Mouse (Mus musculus) forebrain, embryonic 12.5 days (tissue): Measurements from ENCODE around the gene Pdzrn3. TPM values are rescaled to one million over a fixed set of nuclear protein-coding genes. Genes with fewer than 3 reads are reported as not detected.

Source experiments
- ATAC-seq: fragments of 200-750 bp; cut with Nextera tagmentation; 2 replicates; pipeline ENCODE4 v1.8.0; 2017; ENCODE audit warnings: moderate TSS enrichment; ENCODE audit not compliant: low FRiP score
- H3K27ac ChIP-seq: fragments of 300-500 bp; sonication (generic); 2 replicates; pipeline ENCODE4 v1.5.1; 2016; ENCODE audit warnings: mild to moderate bottlenecking
- H3K27me3 ChIP-seq: fragments of 300-500 bp; sonication (generic); 2 replicates; pipeline ENCODE4 v1.6.1; 2016; ENCODE audit warnings: mild to moderate bottlenecking
- H3K36me3 ChIP-seq: fragments of 300-500 bp; sonication (generic); replicated peaks from 2 replicates; pipeline ENCODE4 v1.6.1; 2016; ENCODE audit warnings: mild to moderate bottlenecking
- H3K4me1 ChIP-seq: fragments of 300-500 bp; sonication (generic); 2 replicates; pipeline ENCODE4 v1.6.1; 2016
- H3K4me2 ChIP-seq: fragments of 300-500 bp; sonication (generic); 2 replicates; pipeline ENCODE4 v1.6.1; 2016; ENCODE audit warnings: mild to moderate bottlenecking, moderate library complexity
- H3K4me3 ChIP-seq: fragments of 300-500 bp; sonication (generic); replicated peaks from 2 replicates; pipeline ENCODE4 v1.5.1; 2016; ENCODE audit warnings: mild to moderate bottlenecking
- H3K9ac ChIP-seq: fragments of 300-500 bp; sonication (generic); 2 replicates; pipeline ENCODE4 v1.6.1; 2016; ENCODE audit warnings: mild to moderate bottlenecking
- H3K9me3 ChIP-seq: fragments of 300-500 bp; sonication (generic); 2 replicates; pipeline ENCODE4 v1.6.1; 2016
- WGBS: fragments of 180-500 bp; shearing (Covaris S2); methylation state at CpG from one replicate; pipeline ENCODE4 v1.1.7; 2016; 5-methylcytosine and 5-hydroxymethylcytosine counted together
- polyA plus RNA-seq: library from polyadenylated mRNA; unstranded; fragments of >200 nt; fragmentation: Nextera tagmentation; extraction: Ambion mirVana; gene quantifications from 2 replicates; pipeline ENCODE4 v1.2.1, GENCODE M21; 2016

Gene Pdzrn3
- polyA plus RNA-seq, 1 experiment from 2014 or later: 8.8 TPM

DNA sequence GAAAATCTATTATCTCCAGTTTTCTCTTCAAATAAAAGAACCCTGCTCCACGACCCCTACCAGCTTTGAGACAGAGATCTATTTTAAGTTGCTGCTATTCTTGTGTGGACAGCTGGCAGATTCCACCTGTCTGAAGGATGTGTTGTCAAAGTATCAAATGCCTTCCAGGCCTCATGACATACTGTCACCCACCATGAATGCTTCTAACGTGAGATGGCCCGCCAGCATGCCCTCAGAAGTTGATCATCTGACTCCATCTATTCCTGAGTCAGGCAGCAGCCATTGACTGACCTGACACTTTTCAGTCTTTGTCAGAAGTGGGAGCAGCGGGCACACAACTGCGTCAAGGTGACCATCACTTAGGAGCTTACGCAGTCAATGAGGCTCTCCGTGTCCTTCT is 37.6 kb downstream of the Pdzrn3 start:
- no peak overlapping the region for H3K27ac ChIP-seq
- no peak overlapping the region for H3K4me3 ChIP-seq
- no peaks in the 10 kb centered on the region for H3K36me3 ChIP-seq
- no peaks in the 10 kb centered on the region for H3K9me3 ChIP-seq
- H3K27me3 ChIP-seq: peaks cover 2% of the 10 kb centered on the region
- H3K4me2 ChIP-seq: no peak overlapping the region
- WGBS: 94% methylated on average over 7 of the region's 7 CpGs
- H3K9ac ChIP-seq: no peak overlapping the region
- no peaks in the 10 kb centered on the region for H3K4me1 ChIP-seq
- no peak for ATAC-seq

DNA sequence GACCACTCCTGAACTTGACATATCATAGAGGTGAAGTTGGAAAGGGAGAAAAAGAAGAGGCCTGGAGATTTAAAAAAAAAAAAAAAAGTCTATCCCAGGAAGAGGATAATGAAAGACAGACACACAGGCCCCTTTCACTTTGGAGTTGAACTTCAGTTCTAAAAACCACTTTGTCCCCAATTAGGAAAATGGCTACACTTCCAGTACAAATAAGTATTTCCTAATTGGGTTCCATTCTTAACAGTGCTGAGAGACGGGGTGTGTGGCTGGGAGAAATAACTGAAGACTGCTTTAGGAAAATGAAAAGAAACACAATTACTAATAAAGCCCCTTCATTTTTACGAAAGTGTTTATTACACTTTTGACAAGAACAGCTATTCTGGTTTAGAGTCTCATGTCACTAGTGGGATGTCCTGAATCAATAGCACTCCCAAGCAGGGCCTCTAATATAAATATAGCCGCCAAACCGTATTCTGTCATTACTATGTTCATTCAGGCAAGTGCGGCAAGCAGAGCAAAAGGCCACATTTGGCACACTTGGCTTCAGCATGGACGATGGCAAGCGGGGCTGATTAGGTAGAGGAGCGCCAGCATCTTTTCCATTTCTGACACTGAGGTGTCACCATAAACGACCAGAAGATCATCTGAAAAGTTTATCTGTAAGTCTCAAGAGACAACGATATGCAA is 39.7 kb downstream of the Pdzrn3 start:
- H3K4me3 ChIP-seq: no peak overlapping the region
- H3K9me3 ChIP-seq: no peaks in the 10 kb centered on the region
- H3K27ac ChIP-seq: no peak overlapping the region
- no peak overlapping the region for H3K9ac ChIP-seq
- WGBS: 63% methylated on average over 10 of the region's 10 CpGs
- no peak overlapping the region for H3K4me2 ChIP-seq
- H3K27me3 ChIP-seq: no peaks in the 10 kb centered on the region; the same call in 1 of the 2 replicates
- no peak for ATAC-seq
- H3K36me3 ChIP-seq: no peaks in the 10 kb centered on the region
- peaks cover 9% of the 10 kb centered on the region; the same call in 1 of the 2 replicates for H3K4me1 ChIP-seq

DNA sequence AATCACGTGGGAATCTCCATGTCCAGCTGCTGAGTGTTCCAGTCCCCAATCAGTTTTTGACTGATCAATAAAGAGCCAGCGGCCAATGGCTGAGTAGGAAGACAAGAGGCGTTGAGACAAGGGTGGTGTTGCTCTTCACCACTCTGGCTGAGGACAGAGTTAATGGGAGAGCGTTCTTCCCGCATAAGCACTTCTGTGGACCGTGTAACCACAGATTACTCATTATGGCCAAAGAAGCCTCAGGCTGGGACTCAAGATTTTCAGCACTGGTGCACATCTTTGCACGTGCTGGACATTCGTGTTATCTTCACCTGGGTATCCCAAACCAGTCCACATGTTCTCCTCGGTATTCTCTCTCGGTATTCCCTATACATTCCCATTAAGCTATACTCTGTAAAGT is 41.0 kb downstream of the Pdzrn3 start:
- Histone ChIP-seq H3K4me1 (peaks cover 13% of the 10 kb centered on the region; the same call in 1 of the 2 replicates), H3K4me3 (no peak overlapping the region), H3K27me3 (no peaks in the 10 kb centered on the region; the same call in 1 of the 2 replicates), H3K4me2 (no peak overlapping the region), H3K36me3 (no peaks in the 10 kb centered on the region), H3K9me3 (no peaks in the 10 kb centered on the region), H3K27ac (no peak overlapping the region), H3K9ac (no peak overlapping the region)
- no peak for ATAC-seq
- WGBS: 93% methylated on average over 10 of the region's 10 CpGs

DNA sequence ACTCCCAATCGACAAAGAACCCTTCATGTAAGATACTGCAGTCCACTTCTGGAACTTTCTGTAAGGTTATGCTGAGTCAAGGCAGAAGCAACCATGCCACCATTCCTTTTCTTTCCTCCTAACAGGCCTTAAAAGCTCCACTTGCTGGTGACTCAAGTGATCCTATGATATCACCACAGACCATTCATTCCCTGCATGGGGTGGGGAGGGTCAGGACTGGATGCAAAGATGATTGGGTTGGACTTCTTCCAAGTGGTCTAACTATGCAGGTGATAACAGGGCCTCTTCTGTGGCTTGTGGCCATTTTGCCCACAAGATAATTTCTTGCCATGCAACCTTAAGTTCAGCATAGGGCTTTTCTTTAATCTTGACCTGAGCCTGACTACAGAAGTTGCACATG is 42.0 kb downstream of the Pdzrn3 start:
- WGBS: 89% methylated on average over 1 of the region's 1 CpGs
- H3K9ac ChIP-seq: no peak overlapping the region
- no peak overlapping the region for H3K4me2 ChIP-seq
- H3K4me1 ChIP-seq: peaks cover 13% of the 10 kb centered on the region; the same call in 1 of the 2 replicates
- no peak overlapping the region for H3K4me3 ChIP-seq
- H3K27ac ChIP-seq: no peak overlapping the region
- no peaks in the 10 kb centered on the region for H3K9me3 ChIP-seq
- H3K27me3 ChIP-seq: no peaks in the 10 kb centered on the region; the same call in 1 of the 2 replicates
- H3K36me3 ChIP-seq: no peaks in the 10 kb centered on the region
- no peak for ATAC-seq

DNA sequence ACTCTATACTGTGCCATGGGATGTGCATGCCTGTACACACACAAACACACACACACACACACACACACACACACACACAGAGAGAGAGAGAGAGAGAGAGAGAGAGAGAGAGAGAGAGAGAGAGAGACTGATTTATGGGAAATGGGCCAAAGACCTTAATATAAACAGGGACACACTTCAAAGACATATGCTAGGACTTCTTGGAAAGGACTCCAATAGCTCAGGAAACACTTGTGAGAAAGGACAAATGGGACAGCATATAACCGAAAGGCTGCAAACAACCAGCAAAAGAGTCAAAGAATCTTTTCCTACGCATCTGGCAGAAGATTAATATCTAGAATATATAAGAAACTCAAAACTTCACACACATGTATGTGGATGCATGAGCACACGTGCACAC is 43.2 kb downstream of the Pdzrn3 start:
- Histone ChIP-seq H3K9me3 (no peaks in the 10 kb centered on the region), H3K4me3 (no peak overlapping the region), H3K36me3 (no peaks in the 10 kb centered on the region), H3K4me2 (no peak overlapping the region), H3K4me1 (peaks cover 13% of the 10 kb centered on the region; the same call in 1 of the 2 replicates), H3K27ac (no peak overlapping the region), H3K27me3 (no peaks in the 10 kb centered on the region; the same call in 1 of the 2 replicates), H3K9ac (no peak overlapping the region)
- 86% methylated on average over 3 of the region's 3 CpGs for WGBS
- no peak for ATAC-seq

DNA sequence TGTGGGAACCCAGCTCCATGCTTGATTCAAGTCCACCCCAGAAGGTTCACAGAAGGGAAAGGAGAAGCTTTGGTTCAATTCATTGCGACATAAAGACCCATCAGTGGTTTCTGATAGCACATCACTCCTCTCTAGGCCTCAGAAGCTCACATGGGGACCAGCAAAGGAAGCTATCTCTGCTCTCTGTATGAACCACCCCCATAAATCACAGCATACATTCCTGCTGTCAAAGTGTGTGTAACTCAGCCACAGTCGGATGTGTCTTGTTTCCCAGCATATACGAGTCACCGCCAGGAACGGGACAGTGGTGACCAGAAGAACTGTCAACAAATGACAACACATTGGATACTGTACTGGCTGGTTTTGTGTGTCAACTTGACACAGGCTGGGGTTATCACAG is 47.3 kb downstream of the Pdzrn3 start:
- Histone ChIP-seq H3K9ac (no peak overlapping the region), H3K4me3 (no peak overlapping the region), H3K4me2 (no peak overlapping the region), H3K27me3 (no peaks in the 10 kb centered on the region), H3K36me3 (no peaks in the 10 kb centered on the region), H3K9me3 (no peaks in the 10 kb centered on the region), H3K4me1 (peaks cover 13% of the 10 kb centered on the region; the same call in 1 of the 2 replicates), H3K27ac (no peak overlapping the region)
- ATAC-seq: no peak
- WGBS: 96% methylated on average over 5 of the region's 5 CpGs

DNA sequence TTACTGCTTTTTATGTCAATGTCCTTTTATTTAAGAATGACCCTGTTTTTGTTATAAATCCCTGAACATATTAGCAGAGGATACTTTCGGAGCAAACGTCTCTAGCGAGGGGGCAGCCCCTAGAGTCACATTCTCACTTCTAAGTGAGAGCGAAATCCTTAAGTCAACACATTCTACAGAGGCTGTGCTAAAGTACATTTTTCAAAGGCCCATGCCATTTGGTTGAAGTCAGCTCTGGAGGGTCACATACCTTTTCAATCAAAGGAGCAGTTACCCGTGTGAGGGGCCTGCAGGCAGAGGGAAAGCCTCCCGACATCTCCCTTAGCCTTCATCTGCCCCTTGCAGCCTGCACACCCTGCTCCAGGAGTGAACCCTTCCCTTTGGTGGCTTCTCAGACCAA is 48.2 kb downstream of the Pdzrn3 start:
- peaks cover 13% of the 10 kb centered on the region; the same call in 1 of the 2 replicates for H3K4me1 ChIP-seq
- H3K9me3 ChIP-seq: no peaks in the 10 kb centered on the region
- H3K27me3 ChIP-seq: no peaks in the 10 kb centered on the region
- no peak for ATAC-seq
- H3K4me3 ChIP-seq: no peak overlapping the region
- H3K9ac ChIP-seq: no peak overlapping the region
- WGBS: 67% methylated on average over 6 of the region's 6 CpGs
- no peak overlapping the region for H3K27ac ChIP-seq
- H3K4me2 ChIP-seq: no peak overlapping the region
- H3K36me3 ChIP-seq: no peaks in the 10 kb centered on the region

DNA sequence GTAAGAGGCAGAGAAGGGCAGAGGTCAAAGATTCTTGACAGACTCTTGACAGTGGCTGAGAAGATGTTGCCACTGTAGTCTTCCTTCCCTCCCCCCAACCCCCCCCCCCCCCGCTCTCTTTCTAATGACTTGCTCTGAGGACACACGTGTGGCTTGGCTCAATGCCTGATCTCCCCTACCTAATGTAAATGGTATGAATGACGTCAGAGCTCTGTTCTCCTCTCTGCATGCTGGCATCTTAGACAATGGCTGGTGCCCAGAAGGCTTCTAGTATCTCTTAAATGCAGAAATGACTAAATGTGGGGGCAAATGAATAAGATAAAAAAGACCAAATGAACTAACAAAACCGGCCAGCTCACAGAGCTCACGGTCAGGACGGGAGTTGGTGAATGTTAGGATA is 49.2 kb downstream of the Pdzrn3 start:
- Histone ChIP-seq H3K27me3 (no peaks in the 10 kb centered on the region), H3K4me3 (no peak overlapping the region), H3K9ac (no peak overlapping the region), H3K4me1 (peaks cover 9% of the 10 kb centered on the region; the same call in 1 of the 2 replicates), H3K9me3 (no peaks in the 10 kb centered on the region), H3K4me2 (no peak overlapping the region), H3K27ac (no peak overlapping the region), H3K36me3 (no peaks in the 10 kb centered on the region)
- WGBS: 68% methylated on average over 5 of the region's 6 CpGs
- ATAC-seq: no peak

DNA sequence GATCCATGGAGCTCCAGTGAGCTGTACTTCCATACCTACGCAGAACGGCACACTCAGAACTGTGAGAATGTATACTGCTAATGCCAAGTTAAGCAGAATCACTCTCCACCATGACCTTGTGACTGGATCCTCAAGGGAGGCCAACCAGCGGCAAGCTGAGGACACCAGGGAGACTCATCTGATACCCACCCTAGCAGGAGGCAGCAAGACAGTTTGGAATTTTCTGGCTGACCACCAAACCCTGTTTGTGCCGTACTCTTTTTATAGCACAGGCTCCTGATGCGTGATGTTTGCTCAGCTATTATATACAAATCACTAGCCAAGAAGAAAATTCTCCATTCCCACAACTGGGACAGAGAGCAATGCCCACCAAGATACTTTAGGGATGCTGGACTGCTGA is 50.0 kb downstream of the Pdzrn3 start:
- no peak overlapping the region for H3K27ac ChIP-seq
- no peak overlapping the region for H3K4me2 ChIP-seq
- H3K4me1 ChIP-seq: 0 out of 2 replicates have a peak, but pooled peaks cover 4% of the 10 kb centered on the region
- no peaks in the 10 kb centered on the region for H3K36me3 ChIP-seq
- no peak overlapping the region for H3K9ac ChIP-seq
- ATAC-seq: no peak
- H3K4me3 ChIP-seq: no peak overlapping the region
- WGBS: 93% methylated on average over 5 of the region's 5 CpGs
- no peaks in the 10 kb centered on the region for H3K27me3 ChIP-seq
- H3K9me3 ChIP-seq: no peaks in the 10 kb centered on the region

DNA sequence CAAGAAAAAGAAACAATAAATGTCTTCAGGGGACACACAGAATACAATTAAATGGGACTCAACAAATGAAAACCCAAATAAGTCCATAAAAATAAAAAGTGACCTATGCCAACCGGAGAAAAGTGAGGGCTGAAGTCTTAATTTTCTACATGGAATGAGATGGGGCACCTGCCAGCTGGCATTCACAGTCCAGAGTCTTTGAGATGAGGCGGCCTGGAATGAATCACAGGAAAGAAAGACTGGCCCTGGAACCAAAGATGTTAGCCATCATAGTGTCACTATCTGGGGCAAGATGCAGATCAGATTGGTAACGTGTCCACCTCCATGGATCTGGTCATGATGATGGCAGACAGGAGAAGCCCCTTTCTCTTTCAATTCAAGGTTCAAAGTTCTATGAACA is 50.5 kb downstream of the Pdzrn3 start:
- Histone ChIP-seq H3K27ac (no peak overlapping the region), H3K4me3 (no peak overlapping the region), H3K36me3 (no peaks in the 10 kb centered on the region), H3K4me1 (0 out of 2 replicates have a peak, but pooled peaks cover 3% of the 10 kb centered on the region), H3K27me3 (no peaks in the 10 kb centered on the region), H3K9ac (no peak overlapping the region), H3K4me2 (no peak overlapping the region), H3K9me3 (no peaks in the 10 kb centered on the region)
- WGBS: 89% methylated on average over 3 of the region's 3 CpGs
- ATAC-seq: no peak

DNA sequence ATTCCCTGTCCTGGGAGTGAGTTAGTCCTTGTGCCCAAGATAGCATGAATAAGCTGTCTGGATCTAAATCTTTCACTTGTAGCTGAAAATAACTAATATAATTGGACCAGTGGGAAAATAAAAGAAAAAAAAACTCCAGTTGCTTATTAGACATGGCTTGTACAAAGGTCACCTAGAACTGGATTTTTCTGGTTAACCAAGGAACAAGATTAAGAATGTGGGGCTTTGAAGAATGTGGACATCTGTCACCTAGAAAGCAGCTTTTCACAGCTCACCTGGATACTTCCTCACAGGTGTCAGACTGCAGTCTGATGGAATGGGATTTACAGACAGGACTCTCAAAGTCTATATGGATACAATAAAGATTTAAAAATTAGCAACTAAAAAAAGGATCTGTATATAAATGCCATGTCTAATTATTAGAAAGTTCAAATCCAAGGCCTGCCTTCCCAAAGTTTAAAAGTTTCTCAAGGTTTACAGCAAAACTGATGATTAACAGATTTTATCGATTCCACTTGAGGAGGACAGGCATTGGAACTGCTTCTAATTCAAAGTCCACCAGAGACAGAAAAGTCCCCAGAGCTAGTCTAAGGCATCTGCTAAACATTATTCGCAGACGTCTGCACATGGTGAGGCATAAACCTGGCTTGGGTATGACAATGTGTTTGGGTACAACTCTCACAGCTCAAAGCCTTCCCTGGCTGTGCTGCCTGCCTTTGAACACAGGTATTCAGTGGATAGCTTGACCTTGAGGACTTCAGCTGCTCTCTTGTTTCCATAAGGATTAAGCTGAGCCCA is 51.7 kb downstream of the Pdzrn3 start:
- Histone ChIP-seq H3K27me3 (no peaks in the 10 kb centered on the region), H3K9me3 (no peaks in the 10 kb centered on the region), H3K4me1 (no peaks in the 10 kb centered on the region), H3K27ac (no peak overlapping the region), H3K36me3 (no peaks in the 10 kb centered on the region), H3K4me3 (no peak overlapping the region), H3K9ac (no peak overlapping the region), H3K4me2 (no peak overlapping the region)
- 88% methylated on average over 3 of the region's 3 CpGs for WGBS
- no peak for ATAC-seq

DNA sequence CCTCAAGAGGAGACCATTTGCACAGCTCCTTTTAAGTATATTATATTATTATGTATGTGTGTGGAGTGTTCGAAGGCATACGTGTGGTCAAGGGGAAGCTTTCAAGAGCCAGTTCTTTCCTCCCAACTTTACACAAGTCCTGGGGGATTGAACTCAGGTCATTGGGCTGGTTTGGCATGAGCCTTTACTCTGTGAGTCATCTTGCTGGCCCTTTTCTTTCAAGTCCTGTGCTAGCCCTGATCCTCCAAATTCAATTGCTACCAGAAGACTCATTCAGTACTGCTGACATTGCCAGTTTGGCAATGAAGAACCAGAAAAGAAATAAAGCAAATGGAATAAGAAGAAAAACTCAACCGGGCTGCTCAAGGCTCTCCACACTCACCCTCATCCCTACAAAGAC is 55.1 kb downstream of the Pdzrn3 start:
- H3K9me3 ChIP-seq: no peaks in the 10 kb centered on the region
- peaks cover 5% of the 10 kb centered on the region for H3K4me1 ChIP-seq
- no peak overlapping the region for H3K4me3 ChIP-seq
- H3K27ac ChIP-seq: no peak overlapping the region
- H3K36me3 ChIP-seq: no peaks in the 10 kb centered on the region
- 95% methylated on average over 3 of the region's 3 CpGs for WGBS
- no peak for ATAC-seq
- H3K9ac ChIP-seq: no peak overlapping the region
- no peaks in the 10 kb centered on the region for H3K27me3 ChIP-seq
- no peak overlapping the region for H3K4me2 ChIP-seq
